Mouse (Mus musculus): Measurements from ENCODE around the gene Tfdp2. TPM values are rescaled to one million over a fixed set of nuclear protein-coding genes. Genes with fewer than 3 reads are reported as not detected.
A peak's percentile ranks its signal among the peaks of the same experiment; 100 is the strongest.
"Not testable (repeated sequence)": the region's sequence is repeated elsewhere in the genome, so short reads cannot be mapped to it uniquely, and the experiment has no call there.

Tfdp2 gene
- polyA plus RNA-seq, 1 experiment: 6.7 TPM

- H3ac ChIP-seq (ENCODE audit: control insufficient read depth, insufficient read length, low read depth): no peak overlapping the region
- H3K79me3 ChIP-seq (ENCODE audit: low read depth): no peaks in the 10 kb centered on the region
- H3K36me3 ChIP-seq (ENCODE audit: control insufficient read depth, insufficient read depth): no peaks in the 10 kb centered on the region
- H3K27me3 ChIP-seq (ENCODE audit: control insufficient read depth, insufficient read depth, insufficient read length): no peaks in the 10 kb centered on the region
- H3K79me2 ChIP-seq (ENCODE audit: control insufficient read depth, insufficient read depth): no peaks in the 10 kb centered on the region
- TF ChIP-seq USF1 (IDR thresholded peaks at IDR 0.05; ENCODE audit: low read depth) (no peak), CTCF (IDR thresholded peaks at IDR 0.05; ENCODE audit: control insufficient read depth, insufficient read depth, insufficient read length) (no peak), MAX (IDR thresholded peaks at IDR 0.05) (no peak), FOSL1 (IDR thresholded peaks at IDR 0.05; ENCODE audit: insufficient read depth, low read length, poor library complexity, severe bottlenecking) (no peak), MYOG (IDR thresholded peaks at IDR 0.05; ENCODE audit: control insufficient read depth, extremely low read depth, insufficient read length) (no peak), MYOD1 (IDR thresholded peaks at IDR 0.05; ENCODE audit: control insufficient read depth, insufficient read length, low read depth) (no peak), CEBPB (IDR thresholded peaks at IDR 0.05; ENCODE audit: low read depth) (no peak)
- H3K4me3 ChIP-seq (ENCODE audit: insufficient read depth, poor library complexity, severe bottlenecking): no peak overlapping the region
These were observed 33.7 kb upstream of the Tfdp2 start for GRCm38 (mm10) chr9:96162421-96162820.

- Histone ChIP-seq H3K4me3 (ENCODE audit: insufficient read depth, poor library complexity, severe bottlenecking) (no peak overlapping the region), H3ac (ENCODE audit: control insufficient read depth, insufficient read length, low read depth) (no peak overlapping the region), H3K36me3 (ENCODE audit: control insufficient read depth, insufficient read depth) (no peaks in the 10 kb centered on the region), H3K79me2 (ENCODE audit: control insufficient read depth, insufficient read depth) (no peaks in the 10 kb centered on the region), H3K27me3 (ENCODE audit: control insufficient read depth, insufficient read depth, insufficient read length) (no peaks in the 10 kb centered on the region), H3K79me3 (ENCODE audit: low read depth) (no peaks in the 10 kb centered on the region)
- TF ChIP-seq MYOG (IDR thresholded peaks at IDR 0.05; ENCODE audit: control insufficient read depth, extremely low read depth, insufficient read length) (no peak), FOSL1 (IDR thresholded peaks at IDR 0.05; ENCODE audit: insufficient read depth, low read length, poor library complexity, severe bottlenecking) (no peak), MYOD1 (IDR thresholded peaks at IDR 0.05; ENCODE audit: control insufficient read depth, insufficient read length, low read depth) (no peak)
These were observed 32.6 kb upstream of the Tfdp2 start for GRCm38 (mm10) chr9:96163443-96163842.

GRCm38 (mm10) chr9:96163983-96164382 is 32.1 kb upstream of the Tfdp2 start:
- not testable (repeated sequence) for H3K4me3 ChIP-seq (ENCODE audit: insufficient read depth, poor library complexity, severe bottlenecking); H3K79me3 ChIP-seq (ENCODE audit: low read depth); H3K79me2 ChIP-seq (ENCODE audit: control insufficient read depth, insufficient read depth); H3K36me3 ChIP-seq (ENCODE audit: control insufficient read depth, insufficient read depth); H3K27me3 ChIP-seq (ENCODE audit: control insufficient read depth, insufficient read depth, insufficient read length); H3ac ChIP-seq (ENCODE audit: control insufficient read depth, insufficient read length, low read depth)

- H3K79me2 ChIP-seq (ENCODE audit: control insufficient read depth, insufficient read depth): no peaks in the 10 kb centered on the region
- no peaks in the 10 kb centered on the region for H3K27me3 ChIP-seq (ENCODE audit: control insufficient read depth, insufficient read depth, insufficient read length)
- H3ac ChIP-seq (ENCODE audit: control insufficient read depth, insufficient read length, low read depth): no peak overlapping the region
- H3K36me3 ChIP-seq (ENCODE audit: control insufficient read depth, insufficient read depth): no peaks in the 10 kb centered on the region
- H3K79me3 ChIP-seq (ENCODE audit: low read depth): no peaks in the 10 kb centered on the region
- TF ChIP-seq MYOG (IDR thresholded peaks at IDR 0.05; ENCODE audit: control insufficient read depth, extremely low read depth, insufficient read length) (no peak), FOSL1 (IDR thresholded peaks at IDR 0.05; ENCODE audit: insufficient read depth, low read length, poor library complexity, severe bottlenecking) (no peak), MAX (IDR thresholded peaks at IDR 0.05) (no peak), CEBPB (IDR thresholded peaks at IDR 0.05; ENCODE audit: low read depth) (no peak), MYOD1 (IDR thresholded peaks at IDR 0.05; ENCODE audit: control insufficient read depth, insufficient read length, low read depth) (no peak), CTCF (IDR thresholded peaks at IDR 0.05; ENCODE audit: control insufficient read depth, insufficient read depth, insufficient read length) (peak; percentile 22)
- no peak overlapping the region for H3K4me3 ChIP-seq (ENCODE audit: insufficient read depth, poor library complexity, severe bottlenecking)
These were observed 28.9 kb upstream of the Tfdp2 start for GRCm38 (mm10) chr9:96167168-96167585.

GRCm38 (mm10) chr9:96170600-96170999 is 25.5 kb upstream of the Tfdp2 start:
- H3ac ChIP-seq (ENCODE audit: control insufficient read depth, insufficient read length, low read depth): no peak overlapping the region
- no peak overlapping the region for H3K4me3 ChIP-seq (ENCODE audit: insufficient read depth, poor library complexity, severe bottlenecking)
- no peaks in the 10 kb centered on the region for H3K36me3 ChIP-seq (ENCODE audit: control insufficient read depth, insufficient read depth)
- no peaks in the 10 kb centered on the region for H3K27me3 ChIP-seq (ENCODE audit: control insufficient read depth, insufficient read depth, insufficient read length)
- H3K79me2 ChIP-seq (ENCODE audit: control insufficient read depth, insufficient read depth): no peaks in the 10 kb centered on the region
- no peaks in the 10 kb centered on the region for H3K79me3 ChIP-seq (ENCODE audit: low read depth)
- TF ChIP-seq MAX (IDR thresholded peaks at IDR 0.05): no peak

GRCm38 (mm10) chr9:96184909-96185308 is 11.2 kb upstream of the Tfdp2 start:
- Histone ChIP-seq H3K36me3 (ENCODE audit: control insufficient read depth, insufficient read depth) (no peaks in the 10 kb centered on the region), H3K79me2 (ENCODE audit: control insufficient read depth, insufficient read depth) (no peaks in the 10 kb centered on the region), H3K27me3 (ENCODE audit: control insufficient read depth, insufficient read depth, insufficient read length) (no peaks in the 10 kb centered on the region), H3K4me3 (ENCODE audit: insufficient read depth, poor library complexity, severe bottlenecking) (no peak overlapping the region), H3ac (ENCODE audit: control insufficient read depth, insufficient read length, low read depth) (no peak overlapping the region), H3K79me3 (ENCODE audit: low read depth) (no peaks in the 10 kb centered on the region)
- TF ChIP-seq CTCF (IDR thresholded peaks at IDR 0.05; ENCODE audit: control insufficient read depth, insufficient read depth, insufficient read length) (no peak), FOSL1 (IDR thresholded peaks at IDR 0.05; ENCODE audit: insufficient read depth, low read length, poor library complexity, severe bottlenecking) (no peak), MYOG (IDR thresholded peaks at IDR 0.05; ENCODE audit: control insufficient read depth, extremely low read depth, insufficient read length) (no peak), MYOD1 (IDR thresholded peaks at IDR 0.05; ENCODE audit: control insufficient read depth, insufficient read length, low read depth) (no peak), MAX (IDR thresholded peaks at IDR 0.05) (no peak), USF1 (IDR thresholded peaks at IDR 0.05; ENCODE audit: low read depth) (no peak), CEBPB (IDR thresholded peaks at IDR 0.05; ENCODE audit: low read depth) (no peak)
